13 mouse cellular contexts compared by ENCODE assay signal in the genomic region with DNA sequence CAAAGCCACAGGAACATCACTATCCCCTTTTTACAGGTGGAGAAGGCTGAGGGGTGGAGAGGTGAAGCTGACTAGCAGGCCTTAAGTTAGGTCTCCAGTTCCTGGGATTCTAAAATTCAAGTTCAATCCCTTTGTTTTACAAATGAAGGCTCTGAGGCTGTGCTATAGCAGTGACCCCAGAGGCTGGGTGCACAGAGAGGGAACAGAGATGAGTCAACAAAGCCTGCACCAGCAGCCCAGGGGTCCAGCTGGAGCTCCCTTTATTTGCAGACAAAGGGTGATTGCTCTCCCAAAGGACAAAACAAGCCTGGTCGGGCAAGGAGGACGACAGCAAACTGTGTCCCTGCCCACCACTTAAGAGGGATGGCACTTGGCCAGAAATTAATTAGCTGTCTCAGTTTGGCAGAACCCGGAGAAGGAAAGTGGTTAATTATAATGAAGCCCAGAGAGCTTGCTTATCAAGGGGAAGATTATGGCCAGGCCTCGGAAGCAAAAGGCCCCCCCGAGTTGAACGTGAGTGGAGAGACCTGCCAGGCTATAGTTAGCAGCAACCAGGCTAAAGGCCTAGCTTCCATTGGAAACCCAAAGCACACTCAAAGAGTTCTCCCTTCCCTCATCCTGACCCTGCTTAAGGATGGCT. TPM values are rescaled to one million over a fixed set of nuclear protein-coding genes. Genes with fewer than 3 reads are reported as not detected.
DNase-seq lines count a peak whose midpoint lies in the region; ATAC-seq and TF ChIP-seq lines count a peak whose summit lies in the region.
"Had no signal": no experiment of that assay in that cellular context is flagged by ENCODE, and none has a peak within 500 bp of the region (broad histone marks: within the 10 kb centered on the region; RNA-seq: fewer than 3 reads in every experiment).

No protein-coding gene starts in this region.

- TF ChIP-seq EP300 in heart, adult 2 months (IDR thresholded peaks at IDR 0.05; ENCODE audit: insufficient read depth, low read depth, low read length): no peak

- no peak for ATAC-seq in hindbrain, postnatal 0 days
- no peak for ATAC-seq in neural tube, embryonic 15.5 days (ENCODE audit: low FRiP score)

- TF ChIP-seq CTCF in heart, adult 2 months (IDR thresholded peaks at IDR 0.05): no peak
- no peak for TF ChIP-seq CTCF in hindbrain, postnatal 0 days (IDR thresholded peaks at IDR 0.05; ENCODE audit: low read depth)

- H3K79me2 ChIP-seq in heart, adult 2 months (replicated peaks; ENCODE audit: control insufficient read depth, insufficient read depth, low read length): no peaks in the 10 kb centered on the region

- no peak overlapping the region for H3K4me3 ChIP-seq in heart, adult 2 months
- no peak overlapping the region for H3K4me3 ChIP-seq in hindbrain, postnatal 0 days (ENCODE audit: low read length)
- no peak overlapping the region for H3K4me3 ChIP-seq in neural tube, embryonic 15.5 days (replicated peaks)
- H3K4me3 ChIP-seq: limb, embryonic 13.5 days had no signal

- no peaks in the 10 kb centered on the region for H3K9me3 ChIP-seq in hindbrain, postnatal 0 days (ENCODE audit: low read length)
- H3K9me3 ChIP-seq in neural tube, embryonic 15.5 days (replicated peaks): no peaks in the 10 kb centered on the region
- H3K9me3 ChIP-seq: G1E; limb, embryonic 13.5 days had no signal

- peak overlapping the region; percentile 21 for H3K27ac ChIP-seq in heart, adult 2 months
- no peak overlapping the region for H3K27ac ChIP-seq in hindbrain, postnatal 0 days
- peak overlapping the region; percentile 23; the same call in 1 of the 2 replicates for H3K27ac ChIP-seq in neural tube, embryonic 15.5 days (replicated peaks)
- H3K27ac ChIP-seq: limb, embryonic 13.5 days had no signal

- no peak overlapping the region for H3K4me2 ChIP-seq in hindbrain, postnatal 0 days (ENCODE audit: low read depth, low read length)
- no peak overlapping the region for H3K4me2 ChIP-seq in neural tube, embryonic 15.5 days
- H3K4me2 ChIP-seq: limb, embryonic 13.5 days had no signal

- peak; percentile 32 to 60 for DNase-seq in left cerebral cortex, postnatal 14 days (ENCODE audit: low spot score in 2 of 2)
- no peak for DNase-seq in left cerebral cortex, adult 8-10 months (ENCODE audit: low spot score in 2 of 2)
- DNase-seq in heart, adult 2 months: peak; percentile 24 to 64
- peak; percentile 75 for DNase-seq in hindbrain, postnatal 0 days (ENCODE audit: low spot score)
- DNase-seq in thymus, postnatal 10 days (ENCODE audit: low spot score in 2 of 2): no peak
- DNase-seq in ovary, postnatal 36 days (ENCODE audit: low spot score): no peak
- no peak for DNase-seq in left cerebral cortex, postnatal 36 days (ENCODE audit: low spot score in 2 of 2)
- DNase-seq: cerebellum, adult 11 months; thymus, postnatal 4 days had no signal

- peaks cover 2% of the 10 kb centered on the region; the same call in 1 of the 2 replicates for H3K4me1 ChIP-seq in heart, adult 2 months (ENCODE audit: control insufficient read depth, insufficient read depth, low read length)
- H3K4me1 ChIP-seq in hindbrain, postnatal 0 days (ENCODE audit: insufficient read depth, low read length): no peaks in the 10 kb centered on the region
- peaks cover 13% of the 10 kb centered on the region; the same call in 1 of the 2 replicates for H3K4me1 ChIP-seq in neural tube, embryonic 15.5 days
- H3K4me1 ChIP-seq: limb, embryonic 13.5 days had no signal

- WGBS in heart, adult 2 months: 11% methylated on average over 6 of the region's 6 CpGs
- 13% methylated on average over 6 of the region's 6 CpGs for WGBS in hindbrain, postnatal 0 days
- WGBS in neural tube, embryonic 15.5 days: 7% methylated on average over 6 of the region's 6 CpGs

- H3K27me3 ChIP-seq in heart, adult 2 months (ENCODE audit: control insufficient read depth, insufficient read depth, low read length): no peaks in the 10 kb centered on the region
- H3K27me3 ChIP-seq in hindbrain, postnatal 0 days (ENCODE audit: insufficient read depth, low read length): no peaks in the 10 kb centered on the region
- no peaks in the 10 kb centered on the region for H3K27me3 ChIP-seq in neural tube, embryonic 15.5 days (replicated peaks)
- H3K27me3 ChIP-seq: limb, embryonic 13.5 days had no signal

- intact Hi-C loops in left cerebral cortex, postnatal 14 days (cut with DNase I): no loop called here
- intact Hi-C loops in heart, adult 2 months (cut with DNase I): no loop called here
- intact Hi-C loops in left cerebral cortex, postnatal 36 days (cut with DNase I): no loop called here

- H3K9ac ChIP-seq in heart, adult 2 months (ENCODE audit: low read depth, low read length): no peak overlapping the region
- no peak overlapping the region for H3K9ac ChIP-seq in hindbrain, postnatal 0 days (replicated peaks; ENCODE audit: low read length)
- no peak overlapping the region for H3K9ac ChIP-seq in neural tube, embryonic 15.5 days (replicated peaks)
- H3K9ac ChIP-seq: limb, embryonic 13.5 days had no signal

- H3K36me3 ChIP-seq in heart, adult 2 months (ENCODE audit: control insufficient read depth, insufficient read depth, low read length): no peaks in the 10 kb centered on the region
- H3K36me3 ChIP-seq in hindbrain, postnatal 0 days (ENCODE audit: insufficient read depth, low read length): no peaks in the 10 kb centered on the region
- no peaks in the 10 kb centered on the region for H3K36me3 ChIP-seq in neural tube, embryonic 15.5 days
- H3K36me3 ChIP-seq: G1E; limb, embryonic 13.5 days had no signal

- TF ChIP-seq POLR2A in heart, adult 2 months (IDR thresholded peaks at IDR 0.05; ENCODE audit: insufficient read depth, low read depth, low read length): no peak

RNA-seq across cellular contexts. Expression of gene Oprd1, which starts 15.2 kb away (rescaled TPM):
- 10 to 100 TPM; 11.9 to 12.4 TPM for total RNA-seq in left cerebral cortex, postnatal 14 days (2021)
- 10 to 100 TPM; 17.7 to 22.3 (median 21.3) TPM for total RNA-seq in left cerebral cortex, adult 8-10 months (2022)
- total RNA-seq in heart, adult 2 months (2021): under 1 TPM; 0.20 to 0.21 TPM
- polyA plus RNA-seq in heart, adult 2 months (2012; rRNA removed): 0.43 and 0.64 TPM in 2 replicates
- total RNA-seq in hindbrain, postnatal 0 days (2014; rRNA removed): 3.5 and 6.3 TPM in 2 replicates
- polyA plus RNA-seq in hindbrain, postnatal 0 days (2015; fragmentation: Nextera tagmentation; extraction: Ambion mirVana): 0.66 and 0.86 TPM in 2 replicates
- 0.90 and 1.1 TPM in 2 replicates for polyA plus RNA-seq in neural tube, embryonic 15.5 days (2015; fragmentation: Nextera tagmentation; extraction: Ambion mirVana)
- 10 to 100 TPM; 16.3 to 19.3 TPM for total RNA-seq in left cerebral cortex, postnatal 36 days (2021)
- total RNA-seq: neutrophil, adult 5-6 weeks had no signal
- polyA plus RNA-seq: G1E had no signal

RNA-seq across cellular contexts. Expression of gene Epb41, which starts 54.0 kb away (rescaled TPM):
- 10 to 100 TPM; 26.2 to 28.4 TPM for total RNA-seq in left cerebral cortex, postnatal 14 days (2021)
- 10 to 100 TPM; 50.5 to 60.6 (median 55.6) TPM for total RNA-seq in left cerebral cortex, adult 8-10 months (2022)
- total RNA-seq in heart, adult 2 months (2021): 100 to 1,000 TPM; 128 to 256 TPM
- polyA plus RNA-seq in heart, adult 2 months (2012; rRNA removed): 58.7 and 62.5 TPM in 2 replicates
- 69.7 and 70.1 TPM in 2 replicates for total RNA-seq in hindbrain, postnatal 0 days (2014; rRNA removed)
- polyA plus RNA-seq in hindbrain, postnatal 0 days (2015; fragmentation: Nextera tagmentation; extraction: Ambion mirVana): 33.3 and 33.7 TPM in 2 replicates
- polyA plus RNA-seq in neural tube, embryonic 15.5 days (2015; fragmentation: Nextera tagmentation; extraction: Ambion mirVana): 48.1 and 51.3 TPM in 2 replicates
- total RNA-seq in left cerebral cortex, postnatal 36 days (2021): 10 to 100 TPM; 36.5 to 44.3 TPM

RNA-seq across cellular contexts. Expression of gene Gm10300, which starts 54.6 kb away (rescaled TPM):
- total RNA-seq in left cerebral cortex, postnatal 14 days (2021): not detected
- under 1 TPM in 2 of 4 experiments, not detected in 2; 0.15 to 0.33 TPM for total RNA-seq in left cerebral cortex, adult 8-10 months (2022)
- total RNA-seq in heart, adult 2 months (2021): under 1 TPM; 0.11 to 0.13 TPM
- 0.08 and 0.12 TPM in 2 replicates for polyA plus RNA-seq in heart, adult 2 months (2012; rRNA removed)
- not detected in 2 replicates for total RNA-seq in hindbrain, postnatal 0 days (2014; rRNA removed)
- not detected in 2 replicates for polyA plus RNA-seq in hindbrain, postnatal 0 days (2015; fragmentation: Nextera tagmentation; extraction: Ambion mirVana)
- not detected in 2 replicates for polyA plus RNA-seq in neural tube, embryonic 15.5 days (2015; fragmentation: Nextera tagmentation; extraction: Ambion mirVana)
- total RNA-seq in left cerebral cortex, postnatal 36 days (2021): under 1 TPM in 1 of 2 experiments, not detected in 1; 0.22 TPM
- polyA plus RNA-seq: limb, embryonic 13.5 days had no signal

Comparison
In these comparisons a context has a peak if more than half of its experiments do, and no peak if none do; other contexts are left out.
1. DNase-seq: peak in left cerebral cortex, postnatal 14 days (2 of 2), heart, adult 2 months (2 of 2) and hindbrain, postnatal 0 days (single experiment); none in left cerebral cortex, adult 8-10 months (0 of 2), thymus, postnatal 10 days (0 of 2), ovary, postnatal 36 days (single experiment) and left cerebral cortex, postnatal 36 days (0 of 2).